Mouse (Mus musculus) embryonic facial prominence, embryonic 12.5 days (tissue): Measurements from ENCODE around the gene Vcl. TPM values are rescaled to one million over a fixed set of nuclear protein-coding genes. Genes with fewer than 3 reads are reported as not detected.

ENCODE experiments used
- ATAC-seq: fragments of 200-750 bp; cut with Nextera tagmentation; 2 replicates; pipeline ENCODE4 v1.8.0; 2017; ENCODE audit not compliant: insufficient number of reproducible peaks, insufficient read depth, low FRiP score, low TSS enrichment
- H3K27ac ChIP-seq: fragments of 300-500 bp; sonication (generic); 2 replicates; pipeline ENCODE4 v1.5.1; 2016; ENCODE audit warnings: mild to moderate bottlenecking
- H3K27me3 ChIP-seq: fragments of 300-500 bp; sonication (generic); 2 replicates; pipeline ENCODE4 v1.6.1; 2016; ENCODE audit warnings: mild to moderate bottlenecking, moderate library complexity
- H3K36me3 ChIP-seq: fragments of 300-500 bp; sonication (generic); 2 replicates; pipeline ENCODE4 v1.6.1; 2016; ENCODE audit warnings: mild to moderate bottlenecking
- H3K4me1 ChIP-seq: fragments of 300-500 bp; sonication (generic); 2 replicates; pipeline ENCODE4 v1.6.1; 2016
- H3K4me2 ChIP-seq: fragments of 300-500 bp; sonication (generic); replicated peaks from 2 replicates; pipeline ENCODE4 v1.6.1; 2016; ENCODE audit warnings: mild to moderate bottlenecking, moderate library complexity
- H3K4me3 ChIP-seq: fragments of 300-500 bp; sonication (generic); 2 replicates; pipeline ENCODE4 v1.5.1; 2016; ENCODE audit warnings: mild to moderate bottlenecking
- H3K9ac ChIP-seq: fragments of 300-500 bp; sonication (generic); 2 replicates; pipeline ENCODE4 v1.6.1; 2016; ENCODE audit warnings: mild to moderate bottlenecking, moderate library complexity
- H3K9me3 ChIP-seq: fragments of 300-500 bp; sonication (generic); 2 replicates; pipeline ENCODE4 v1.6.1; 2016; ENCODE audit warnings: mild to moderate bottlenecking, moderate library complexity
- WGBS: fragments of 180-500 bp; shearing (Covaris S2); methylation state at CpG from one replicate; pipeline ENCODE4 v1.1.7; 2016; 5-methylcytosine and 5-hydroxymethylcytosine counted together
- polyA plus RNA-seq: library from polyadenylated mRNA; unstranded; fragments of >200 nt; fragmentation: Nextera tagmentation; extraction: Ambion mirVana; gene quantifications from 2 replicates; pipeline ENCODE4 v1.2.1, GENCODE M21; 2016

Vcl gene
- polyA plus RNA-seq, 1 experiment from 2014 or later = 49.9 TPM

- Histone ChIP-seq H3K9me3 (no peaks in the 10 kb centered on the region), H3K36me3 (no peaks in the 10 kb centered on the region), H3K27ac (no peak overlapping the region), H3K4me1 (peaks cover 5% of the 10 kb centered on the region; the same call in 1 of the 2 replicates), H3K9ac (no peak overlapping the region), H3K4me3 (no peak overlapping the region), H3K4me2 (no peak overlapping the region), H3K27me3 (no peaks in the 10 kb centered on the region)
- 71% methylated on average over 2 of the region's 2 CpGs for WGBS
- ATAC-seq = no peak
Measured at GRCm38 (mm10) chr14:20958971-20959370, 29.8 kb downstream of the Vcl start.

GRCm38 (mm10) chr14:20962466-20962865 is 33.3 kb downstream of the Vcl start:
- Histone ChIP-seq H3K9me3 (no peaks in the 10 kb centered on the region), H3K36me3 (no peaks in the 10 kb centered on the region), H3K27ac (no peak overlapping the region), H3K4me2 (no peak overlapping the region), H3K4me1 (no peaks in the 10 kb centered on the region), H3K9ac (no peak overlapping the region), H3K27me3 (no peaks in the 10 kb centered on the region), H3K4me3 (no peak overlapping the region)
- no peak for ATAC-seq
- 62% methylated on average over 1 of the region's 1 CpGs for WGBS

GRCm38 (mm10) chr14:20962906-20963305 is 33.7 kb downstream of the Vcl start:
- no peaks in the 10 kb centered on the region for H3K36me3 ChIP-seq
- ATAC-seq = no peak
- no peaks in the 10 kb centered on the region for H3K9me3 ChIP-seq
- H3K4me3 ChIP-seq = no peak overlapping the region
- no peak overlapping the region for H3K9ac ChIP-seq
- no peak overlapping the region for H3K4me2 ChIP-seq
- H3K27ac ChIP-seq = no peak overlapping the region
- no peaks in the 10 kb centered on the region for H3K4me1 ChIP-seq
- H3K27me3 ChIP-seq = no peaks in the 10 kb centered on the region
- WGBS = 89% methylated on average over 1 of the region's 1 CpGs

GRCm38 (mm10) chr14:20963863-20964262 is 34.7 kb downstream of the Vcl start:
- Histone ChIP-seq H3K36me3 (no peaks in the 10 kb centered on the region), H3K27me3 (no peaks in the 10 kb centered on the region), H3K9ac (no peak overlapping the region), H3K4me1 (no peaks in the 10 kb centered on the region), H3K27ac (no peak overlapping the region), H3K4me2 (no peak overlapping the region), H3K4me3 (no peak overlapping the region), H3K9me3 (no peaks in the 10 kb centered on the region)
- no peak for ATAC-seq
- WGBS = 94% methylated on average over 4 of the region's 4 CpGs

- H3K27me3 ChIP-seq = no peaks in the 10 kb centered on the region
- no peaks in the 10 kb centered on the region for H3K4me1 ChIP-seq
- no peaks in the 10 kb centered on the region for H3K36me3 ChIP-seq
- H3K4me3 ChIP-seq = no peak overlapping the region
- no peak for ATAC-seq
- H3K9ac ChIP-seq = no peak overlapping the region
- WGBS = 78% methylated on average over 2 of the region's 2 CpGs
- H3K4me2 ChIP-seq = no peak overlapping the region
- no peaks in the 10 kb centered on the region for H3K9me3 ChIP-seq
- H3K27ac ChIP-seq = no peak overlapping the region
Measured at GRCm38 (mm10) chr14:20964285-20964684, 35.1 kb downstream of the Vcl start.

- ATAC-seq = no peak
- Histone ChIP-seq H3K4me2 (no peak overlapping the region), H3K4me3 (no peak overlapping the region), H3K9ac (no peak overlapping the region), H3K36me3 (no peaks in the 10 kb centered on the region), H3K4me1 (no peaks in the 10 kb centered on the region), H3K9me3 (no peaks in the 10 kb centered on the region), H3K27ac (no peak overlapping the region), H3K27me3 (no peaks in the 10 kb centered on the region)
- 85% methylated on average over 3 of the region's 3 CpGs for WGBS
Measured at GRCm38 (mm10) chr14:20966959-20967670, 37.9 kb downstream of the Vcl start.

- Histone ChIP-seq H3K4me3 (no peak overlapping the region), H3K4me2 (no peak overlapping the region), H3K27me3 (no peaks in the 10 kb centered on the region), H3K27ac (no peak overlapping the region), H3K4me1 (no peaks in the 10 kb centered on the region), H3K36me3 (no peaks in the 10 kb centered on the region), H3K9ac (no peak overlapping the region), H3K9me3 (no peaks in the 10 kb centered on the region)
- 88% methylated on average over 1 of the region's 1 CpGs for WGBS
- ATAC-seq = no peak
Measured at GRCm38 (mm10) chr14:20969066-20969465, 39.9 kb downstream of the Vcl start.

- ATAC-seq = no peak
- H3K4me1 ChIP-seq = no peaks in the 10 kb centered on the region
- H3K27ac ChIP-seq = no peak overlapping the region
- no peak overlapping the region for H3K4me3 ChIP-seq
- H3K4me2 ChIP-seq = no peak overlapping the region
- H3K9me3 ChIP-seq = no peaks in the 10 kb centered on the region
- no peak overlapping the region for H3K9ac ChIP-seq
- WGBS = 61% methylated on average over 6 of the region's 6 CpGs
- no peaks in the 10 kb centered on the region for H3K36me3 ChIP-seq
- H3K27me3 ChIP-seq = no peaks in the 10 kb centered on the region
Measured at GRCm38 (mm10) chr14:20970389-20970788, 41.2 kb downstream of the Vcl start.

GRCm38 (mm10) chr14:20970927-20971326 is 41.7 kb downstream of the Vcl start:
- no peaks in the 10 kb centered on the region for H3K4me1 ChIP-seq
- H3K27ac ChIP-seq = no peak overlapping the region
- H3K9ac ChIP-seq = no peak overlapping the region
- WGBS = 87% methylated on average over 9 of the region's 9 CpGs
- no peaks in the 10 kb centered on the region for H3K36me3 ChIP-seq
- no peaks in the 10 kb centered on the region for H3K27me3 ChIP-seq
- no peak overlapping the region for H3K4me2 ChIP-seq
- no peak overlapping the region for H3K4me3 ChIP-seq
- no peak for ATAC-seq
- no peaks in the 10 kb centered on the region for H3K9me3 ChIP-seq

- H3K27me3 ChIP-seq = no peaks in the 10 kb centered on the region
- no peak overlapping the region for H3K4me3 ChIP-seq
- ATAC-seq = no peak
- H3K9me3 ChIP-seq = no peaks in the 10 kb centered on the region
- H3K4me1 ChIP-seq = no peaks in the 10 kb centered on the region
- no peak overlapping the region for H3K9ac ChIP-seq
- no peak overlapping the region for H3K27ac ChIP-seq
- no peaks in the 10 kb centered on the region for H3K36me3 ChIP-seq
- H3K4me2 ChIP-seq = no peak overlapping the region
Measured at GRCm38 (mm10) chr14:20973821-20974220, 44.6 kb downstream of the Vcl start.

GRCm38 (mm10) chr14:20976741-20977140 is 47.5 kb downstream of the Vcl start:
- Histone ChIP-seq H3K4me3 (no peak overlapping the region), H3K9ac (no peak overlapping the region), H3K9me3 (no peaks in the 10 kb centered on the region), H3K36me3 (no peaks in the 10 kb centered on the region), H3K27me3 (no peaks in the 10 kb centered on the region), H3K27ac (no peak overlapping the region), H3K4me1 (no peaks in the 10 kb centered on the region), H3K4me2 (no peak overlapping the region)
- ATAC-seq = no peak
- WGBS = 56% methylated on average over 1 of the region's 1 CpGs

GRCm38 (mm10) chr14:20977726-20978125 is 48.5 kb downstream of the Vcl start:
- no peak for ATAC-seq
- no peak overlapping the region for H3K4me3 ChIP-seq
- no peak overlapping the region for H3K9ac ChIP-seq
- no peaks in the 10 kb centered on the region for H3K4me1 ChIP-seq
- H3K27ac ChIP-seq = no peak overlapping the region
- H3K9me3 ChIP-seq = no peaks in the 10 kb centered on the region
- no peak overlapping the region for H3K4me2 ChIP-seq
- WGBS = 76% methylated on average over 2 of the region's 2 CpGs
- H3K36me3 ChIP-seq = no peaks in the 10 kb centered on the region
- H3K27me3 ChIP-seq = no peaks in the 10 kb centered on the region
